Mouse (Mus musculus) mouse trophoblast stem cell (cell line): ENCODE results near the gene Cyba.

Experiments used
- in situ Hi-C, 2 experiments: fragments of 300-500 bp; cut with MseI, MboI; formaldehyde crosslinking; loops; 2 replicates in 1 of 2; 3 replicates in 1 of 2; pipeline ENCODE4 v1.15.1; 2025

Cyba gene

DNA sequence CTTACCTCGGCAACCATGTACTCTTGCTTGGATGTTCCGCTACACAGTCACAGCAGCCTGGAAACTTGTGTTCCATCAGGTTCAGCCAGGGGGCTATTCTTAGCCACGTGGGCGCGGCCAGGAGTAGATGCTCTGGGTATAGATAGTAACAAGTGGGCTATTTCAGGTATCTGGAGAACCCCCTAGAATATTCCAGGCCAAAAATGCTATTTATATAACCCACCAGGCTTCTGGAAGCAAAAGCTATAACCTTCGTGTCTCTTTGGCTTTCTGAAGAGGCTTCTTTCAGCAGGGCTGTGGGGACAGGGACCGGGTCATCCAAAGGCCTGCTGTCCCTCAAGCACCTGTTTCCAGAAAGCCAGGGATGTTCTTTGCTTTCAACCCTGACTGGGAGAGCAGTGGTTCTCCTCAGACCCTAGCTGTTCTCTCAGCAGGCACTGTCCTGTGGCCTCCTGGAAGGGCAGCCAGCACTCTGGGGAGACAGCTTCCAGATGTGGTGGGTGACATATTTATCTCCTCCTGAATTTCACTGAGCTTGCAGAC lies 18.5 kb upstream of the Cyba start:
- in situ Hi-C loops = no loop called here

- in situ Hi-C loops = no loop called here
Observed at GRCm38 (mm10) chr8:122445203-122445602, 12.5 kb upstream of the Cyba start.

DNA sequence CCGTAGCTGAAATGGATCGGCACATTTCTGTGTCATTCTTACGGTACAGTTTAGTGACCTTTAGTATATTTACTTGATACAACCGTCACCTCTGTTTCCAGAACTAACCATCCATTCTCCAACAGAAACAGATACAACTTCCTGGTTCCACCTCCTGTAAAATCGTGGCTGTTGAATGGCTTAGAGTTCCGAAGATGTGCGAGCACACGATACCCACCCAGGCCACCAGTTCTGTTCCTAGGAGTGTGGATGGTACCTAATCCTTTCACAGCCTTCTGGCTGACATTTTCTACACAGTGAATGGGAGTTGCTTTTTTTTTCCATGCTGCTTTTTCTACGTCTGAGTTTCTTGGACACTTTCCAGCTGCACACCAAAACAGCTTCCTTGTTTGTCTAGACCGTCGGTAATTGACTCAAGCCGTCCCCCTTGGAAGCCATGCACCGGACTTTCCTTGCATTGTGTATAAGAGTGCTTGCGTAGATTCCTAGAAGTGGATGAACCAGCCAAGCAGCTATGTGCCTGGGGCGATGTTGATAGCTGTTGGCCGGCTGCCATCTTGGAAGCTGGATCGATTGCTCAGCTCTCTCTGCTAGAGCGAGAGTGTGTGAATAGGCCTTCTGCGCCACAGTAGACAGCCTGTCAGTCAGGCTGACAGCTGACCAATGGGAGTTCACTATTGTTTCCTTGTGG lies 11.5 kb upstream of the Cyba start:
- in situ Hi-C loops = no loop called here

- in situ Hi-C loops = no loop called here
Observed at GRCm38 (mm10) chr8:122443262-122444006, 10.7 kb upstream of the Cyba start, which contains the start of gene Mvd. Mvd (minus strand) TSS chr8:122443422.

- in situ Hi-C loops = no loop called here
Observed at GRCm38 (mm10) chr8:122442781-122443180, 10.1 kb upstream of the Cyba start.

DNA sequence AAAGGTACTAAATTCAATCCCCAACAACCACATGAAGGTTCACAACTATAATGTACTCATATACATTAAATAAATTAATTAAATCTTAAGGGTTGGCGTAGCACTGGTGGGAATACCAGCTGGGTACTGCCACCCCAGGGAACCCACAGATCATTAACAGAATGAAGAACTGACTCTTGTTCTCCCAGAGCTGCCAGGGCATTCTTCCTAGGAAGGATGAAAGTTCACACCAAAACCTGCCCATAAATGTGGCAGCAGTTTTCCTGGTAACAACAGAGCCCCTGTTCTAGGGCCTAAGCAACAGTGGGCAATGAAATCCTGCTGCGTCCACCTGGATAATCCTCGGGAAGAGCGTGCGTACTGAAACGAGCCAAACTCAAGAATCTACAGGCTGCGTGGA lies 9.6 kb upstream of the Cyba start:
- in situ Hi-C loops = no loop called here

- in situ Hi-C loops = no loop called here
Observed at GRCm38 (mm10) chr8:122441326-122441725, 8.6 kb upstream of the Cyba start.

- in situ Hi-C loops = no loop called here
Observed at GRCm38 (mm10) chr8:122439336-122439735, 6.6 kb upstream of the Cyba start.

- in situ Hi-C loops = no loop called here
Observed at GRCm38 (mm10) chr8:122437708-122438331, 5.1 kb upstream of the Cyba start.

DNA sequence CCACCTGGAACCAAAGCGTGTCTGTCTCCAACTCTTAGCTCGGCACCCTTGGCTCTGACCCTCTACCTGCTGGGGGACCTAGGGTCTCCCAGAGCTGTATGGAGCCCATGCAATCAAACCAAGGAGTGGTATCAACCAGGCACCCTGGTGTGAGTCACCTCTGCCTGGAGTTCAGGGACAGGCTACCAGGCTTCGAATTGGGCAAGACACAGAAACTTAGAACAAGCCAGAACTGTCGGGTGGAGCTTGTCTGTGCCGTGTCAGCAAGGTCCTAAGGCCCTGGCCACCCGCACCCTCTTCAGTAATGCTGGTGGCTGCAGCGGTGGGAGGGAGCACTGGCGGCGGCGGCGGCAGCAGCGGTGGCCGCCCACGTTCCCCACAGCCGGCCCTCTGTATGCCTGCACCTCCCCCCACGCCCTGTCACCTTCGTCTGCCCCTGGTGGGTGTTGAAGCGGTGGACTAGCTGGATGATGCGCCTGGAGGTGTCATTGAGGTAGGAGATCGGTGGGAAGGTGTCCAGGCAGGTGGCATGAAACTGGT lies 3.9 kb upstream of the Cyba start:
- in situ Hi-C loops = no loop called here

- in situ Hi-C loops = no loop called here
Observed at GRCm38 (mm10) chr8:122436146-122436545, 3.4 kb upstream of the Cyba start.

DNA sequence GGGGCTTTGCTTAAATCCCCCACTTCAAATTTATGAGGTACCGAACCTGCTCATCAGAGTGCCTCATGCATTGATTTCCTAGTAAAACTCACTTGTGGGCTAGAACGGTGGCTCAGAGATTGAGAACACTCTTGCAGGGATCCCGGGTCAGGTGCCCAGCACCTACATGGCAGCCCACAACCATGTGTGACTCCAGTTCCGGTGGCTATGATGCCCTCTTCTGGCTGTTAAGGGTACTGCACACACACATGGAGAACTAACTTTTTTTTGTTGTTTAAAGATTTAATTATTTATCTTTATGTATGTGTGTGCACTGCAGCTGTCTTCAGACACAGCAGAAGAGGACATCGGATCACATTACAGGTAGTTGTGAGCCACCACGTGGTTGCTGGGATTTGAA lies 2.6 kb upstream of the Cyba start:
- in situ Hi-C loops = no loop called here

DNA sequence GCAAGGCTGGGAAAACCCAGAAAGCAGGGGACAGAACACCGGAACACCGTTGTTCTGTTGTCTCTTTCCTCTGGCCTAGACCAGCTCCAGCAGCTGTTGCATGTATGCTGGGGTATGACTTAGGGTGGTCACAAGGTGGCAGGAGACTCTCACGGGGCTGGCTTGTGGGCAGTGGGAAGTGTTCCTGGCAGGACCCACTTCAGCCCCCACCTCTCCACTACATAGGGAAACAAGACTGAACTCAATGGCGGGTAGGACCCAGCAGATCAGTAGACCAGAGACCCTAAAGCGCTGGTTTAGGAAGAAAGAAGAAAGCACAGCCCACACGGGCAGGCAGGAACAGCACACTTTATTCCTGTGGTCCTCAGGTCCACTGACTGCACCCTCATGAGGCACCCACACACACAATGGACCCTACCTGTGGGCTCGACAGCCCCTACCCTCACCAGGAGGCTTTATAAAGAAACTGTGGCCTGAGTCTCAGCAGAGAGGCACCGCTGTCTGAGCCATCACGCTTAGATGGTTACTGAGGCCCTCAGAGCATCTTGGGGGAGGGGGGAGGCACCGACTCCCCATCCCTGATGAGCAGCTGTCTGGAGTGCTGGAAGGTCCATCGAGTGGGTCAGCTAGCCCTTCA lies 657 bp upstream of the Cyba start:
- in situ Hi-C loops = no loop called here

DNA sequence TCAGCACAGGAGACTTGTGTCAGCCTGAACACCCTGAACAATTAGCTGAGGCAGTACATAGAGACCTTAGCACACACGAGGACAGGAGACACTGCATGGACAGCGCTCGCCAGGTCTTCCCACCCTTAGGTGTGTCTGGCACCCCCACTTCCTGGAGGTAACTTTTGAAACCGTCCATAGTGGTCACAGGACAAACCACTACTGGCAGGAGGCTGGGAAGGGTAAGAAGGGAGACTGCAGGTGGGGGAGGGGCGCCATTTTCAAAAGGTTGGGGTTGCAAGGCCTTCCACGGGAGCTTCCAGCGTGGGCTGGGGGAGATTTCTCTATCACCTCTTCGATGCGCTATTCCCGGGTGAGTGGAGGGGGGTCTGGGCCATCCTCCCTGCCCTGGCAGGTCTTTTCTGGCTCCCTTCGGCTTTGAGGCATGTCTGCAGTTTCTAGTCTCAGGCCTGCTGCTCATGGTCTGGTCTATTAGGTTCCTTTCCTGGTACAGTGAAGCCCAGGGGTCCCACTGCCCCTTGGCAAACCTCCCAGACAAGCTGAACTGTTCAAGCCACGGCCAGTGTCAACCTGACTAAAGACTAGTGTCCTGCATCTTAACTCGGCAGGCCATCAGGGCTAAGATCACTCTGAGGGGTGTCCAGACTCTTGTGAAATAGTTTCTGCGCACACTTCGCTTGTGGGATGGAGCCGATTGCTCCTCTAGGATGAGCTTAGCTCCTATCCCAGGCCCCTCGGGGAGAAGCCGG lies 862 bp downstream of the Cyba start:
- in situ Hi-C loops = no loop called here

- in situ Hi-C loops = no loop called here
Observed at GRCm38 (mm10) chr8:122430646-122431045, 2.1 kb downstream of the Cyba start.

DNA sequence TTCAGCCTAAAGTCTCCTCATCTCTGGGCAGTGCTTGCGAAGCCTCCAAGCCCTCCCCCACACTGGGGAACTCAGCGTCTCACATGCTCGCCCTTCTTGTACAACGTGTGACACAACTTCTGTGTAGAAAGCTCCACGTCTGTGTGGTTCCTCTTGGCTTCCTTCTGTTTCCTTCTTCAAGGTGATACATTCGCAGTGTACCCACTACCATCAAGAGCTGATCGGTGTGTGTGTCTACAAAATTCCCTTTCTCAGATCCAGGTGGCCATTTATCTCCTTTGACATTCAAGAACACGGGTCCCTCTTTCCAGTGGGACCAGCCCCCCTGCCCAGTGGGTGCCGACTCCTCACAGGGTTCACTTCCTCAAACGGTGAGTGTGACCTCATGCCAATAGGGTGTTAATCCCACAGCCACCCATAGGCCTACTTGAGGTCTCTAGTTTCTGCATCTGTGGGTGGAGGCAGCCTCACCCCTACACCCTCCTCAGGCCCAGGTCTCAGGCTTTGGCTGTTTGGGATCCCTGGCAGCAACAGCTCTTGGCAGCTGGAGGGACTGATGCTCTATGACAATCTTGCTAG lies 2.6 kb downstream of the Cyba start:
- in situ Hi-C loops = no loop called here

DNA sequence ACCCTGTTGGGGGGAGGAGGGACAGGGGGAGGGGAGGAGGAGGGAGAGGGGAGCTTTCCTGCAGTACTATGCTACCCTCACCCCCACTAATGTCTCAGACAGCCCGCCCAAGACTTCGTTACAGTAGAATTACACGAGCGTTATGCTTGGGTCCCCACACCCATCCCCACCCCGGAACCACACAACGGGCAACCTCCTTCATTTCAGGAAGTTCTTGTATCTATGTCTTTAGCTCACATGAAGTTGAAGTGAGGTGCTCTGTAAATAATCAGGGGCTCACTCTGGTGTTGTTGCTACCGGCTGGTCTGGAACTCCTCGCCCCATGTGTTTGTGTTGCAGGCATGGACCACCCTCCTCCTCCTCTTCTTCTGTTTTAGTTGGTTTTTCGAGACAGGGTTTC lies 4.6 kb downstream of the Cyba start:
- in situ Hi-C loops = no loop called here

DNA sequence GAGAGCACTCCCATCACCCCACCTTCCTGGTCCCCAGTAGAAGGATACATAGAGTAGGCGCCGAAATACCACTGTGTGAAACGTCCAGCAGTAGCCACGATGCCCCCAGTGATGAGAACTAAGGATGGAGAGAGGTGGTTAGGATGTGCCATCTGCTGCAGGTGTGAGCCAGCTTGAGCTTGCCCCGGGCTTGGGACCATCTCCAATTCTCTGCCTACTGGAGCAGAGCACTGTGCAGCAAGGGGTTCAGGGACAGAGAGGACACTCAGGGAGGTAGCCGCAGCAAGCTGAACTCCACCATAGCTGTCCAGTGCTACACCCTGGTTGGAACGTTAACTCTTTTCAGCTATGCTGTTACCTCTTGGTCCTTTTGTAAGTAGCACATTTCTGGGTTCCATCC lies 5.1 kb downstream of the Cyba start:
- in situ Hi-C loops = no loop called here

GRCm38 (mm10) chr8:122426145-122426544 lies 6.6 kb downstream of the Cyba start:
- in situ Hi-C loops = no loop called here

GRCm38 (mm10) chr8:122423659-122424058 lies 9.1 kb downstream of the Cyba start:
- in situ Hi-C loops = no loop called here

GRCm38 (mm10) chr8:122423217-122423616 lies 9.5 kb downstream of the Cyba start:
- in situ Hi-C loops = no loop called here
